19 mouse cellular contexts compared by ENCODE assay signal in genomic region chr2:10285975-10286374, GRCm38 (mm10).
DNase-seq lines count a peak whose midpoint lies in the region; ATAC-seq lines count a peak whose summit lies in the region.
"Had no signal": no experiment of that assay in that cellular context is flagged by ENCODE, and none has a peak within 500 bp of the region (broad histone marks: within the 10 kb centered on the region; RNA-seq: fewer than 3 reads in every experiment).

No protein-coding gene starts in this region.

- H3K36me3 ChIP-seq in midbrain, embryonic 13.5 days, result no peaks in the 10 kb centered on the region
- H3K36me3 ChIP-seq in midbrain, embryonic 10.5 days, result no peaks in the 10 kb centered on the region
- H3K36me3 ChIP-seq: embryonic facial prominence, embryonic 12.5 days; forebrain, embryonic 15.5 days had no signal

- H3K4me2 ChIP-seq in midbrain, embryonic 13.5 days (replicated peaks), result no peak overlapping the region
- H3K4me2 ChIP-seq: embryonic facial prominence, embryonic 12.5 days; forebrain, embryonic 13.5 days; forebrain, embryonic 15.5 days had no signal

- no peak overlapping the region for H3K4me3 ChIP-seq in midbrain, embryonic 13.5 days (replicated peaks)
- H3K4me3 ChIP-seq in midbrain, embryonic 10.5 days, result no peak overlapping the region
- H3K4me3 ChIP-seq: embryonic facial prominence, embryonic 12.5 days; forebrain, embryonic 13.5 days; forebrain, embryonic 15.5 days had no signal

- peaks cover 10% of the 10 kb centered on the region for H3K4me1 ChIP-seq in midbrain, embryonic 13.5 days (replicated peaks)
- peaks cover 44% of the 10 kb centered on the region for H3K4me1 ChIP-seq in midbrain, embryonic 10.5 days
- H3K4me1 ChIP-seq: forebrain, embryonic 15.5 days had no signal

- WGBS in midbrain, embryonic 13.5 days, result 12% methylated on average over 13 of the region's 13 CpGs
- 19% methylated on average over 13 of the region's 13 CpGs for WGBS in midbrain, embryonic 10.5 days

- ATAC-seq in midbrain, embryonic 13.5 days, result peak; percentile 55; the same call in 1 of the 2 replicates
- ATAC-seq: forebrain, embryonic 13.5 days; forebrain, embryonic 15.5 days; forebrain, postnatal 0 days had no signal

- peaks cover 73% of the 10 kb centered on the region for H3K27me3 ChIP-seq in midbrain, embryonic 13.5 days
- peaks cover 76% of the 10 kb centered on the region for H3K27me3 ChIP-seq in midbrain, embryonic 10.5 days (ENCODE audit: low read depth, poor library complexity, severe bottlenecking)

- H3K9ac ChIP-seq in midbrain, embryonic 13.5 days (replicated peaks), result no peak overlapping the region
- H3K9ac ChIP-seq: embryonic facial prominence, embryonic 12.5 days; forebrain, embryonic 13.5 days; forebrain, embryonic 15.5 days; forebrain, postnatal 0 days had no signal

- no peak overlapping the region for H3K27ac ChIP-seq in midbrain, embryonic 13.5 days
- H3K27ac ChIP-seq in midbrain, embryonic 10.5 days (replicated peaks), result no peak overlapping the region
- H3K27ac ChIP-seq: embryonic facial prominence, embryonic 12.5 days; forebrain, embryonic 13.5 days; forebrain, embryonic 15.5 days had no signal

- no peaks in the 10 kb centered on the region for H3K9me3 ChIP-seq in midbrain, embryonic 13.5 days
- H3K9me3 ChIP-seq in midbrain, embryonic 10.5 days (replicated peaks), result no peaks in the 10 kb centered on the region
- H3K9me3 ChIP-seq: embryonic facial prominence, embryonic 12.5 days; forebrain, embryonic 13.5 days; forebrain, embryonic 15.5 days had no signal

- DNase-seq in midbrain, embryonic 10.5 days (ENCODE audit: low spot score), result no peak
- DNase-seq in retina, postnatal 1 day, result peak; percentile 64
- DNase-seq in retina, embryonic 14.5 days (ENCODE audit: low spot score), result no peak
- no peak for DNase-seq in ovary, postnatal 14 days (ENCODE audit: low spot score)
- DNase-seq: adrenal gland, adult 2 months; adrenal gland, postnatal 10 days; adrenal gland, postnatal 25 days; cerebellum, adult 11 months; cerebellum, adult 18-20 months; cerebellum, adult 8-10 months; cerebellum, adult 9-11 months; cerebellum, postnatal 14 days; cerebellum, postnatal 36 days; embryo, embryonic 11 days; forebrain, postnatal 0 days had no signal
